Mouse (Mus musculus) NIH3T3 (cell line): Measurements from ENCODE around the gene Atp2b4.

Source experiments
- DNase-seq: peaks from one replicate; pipeline ENCODE4 v3.0.0-alpha.2; 2012; ENCODE audit warnings: low read depth

Atp2b4 gene

GRCm38 (mm10) chr1:133800948-133801393 lies at the start of gene Atp2b4:
Atp2b4 (minus strand) TSS chr1:133801041.
- DNase-seq, result peak; percentile 87

GRCm38 (mm10) chr1:133844734-133845133 lies 43.9 kb upstream of the Atp2b4 start:
- no peak for DNase-seq

GRCm38 (mm10) chr1:133843900-133844299 lies 43.1 kb upstream of the Atp2b4 start:
- DNase-seq, result no peak

GRCm38 (mm10) chr1:133843370-133843769 lies 42.5 kb upstream of the Atp2b4 start:
- peak; percentile 58 for DNase-seq

GRCm38 (mm10) chr1:133842074-133842725 lies 41.4 kb upstream of the Atp2b4 start:
- DNase-seq, result no peak

- DNase-seq, result no peak
These were observed 40.5 kb upstream of the Atp2b4 start for GRCm38 (mm10) chr1:133841171-133841926.

GRCm38 (mm10) chr1:133840530-133840929 lies 39.7 kb upstream of the Atp2b4 start:
- DNase-seq, result no peak

GRCm38 (mm10) chr1:133834309-133834708 lies 33.5 kb upstream of the Atp2b4 start:
- DNase-seq, result peak; percentile 79

- DNase-seq, result peak; percentile 24
These were observed 31.9 kb upstream of the Atp2b4 start for GRCm38 (mm10) chr1:133832781-133833180.

GRCm38 (mm10) chr1:133826193-133826592 lies 25.4 kb upstream of the Atp2b4 start:
- no peak for DNase-seq

- no peak for DNase-seq
These were observed 24.7 kb upstream of the Atp2b4 start for GRCm38 (mm10) chr1:133825543-133825942.

- DNase-seq, result no peak
These were observed 24.3 kb upstream of the Atp2b4 start for GRCm38 (mm10) chr1:133825140-133825539.

- no peak for DNase-seq
These were observed 20.3 kb upstream of the Atp2b4 start for GRCm38 (mm10) chr1:133821144-133821543.

- no peak for DNase-seq
These were observed 19.3 kb upstream of the Atp2b4 start for GRCm38 (mm10) chr1:133820100-133820499.

GRCm38 (mm10) chr1:133818531-133818930 lies 17.7 kb upstream of the Atp2b4 start:
- no peak for DNase-seq

GRCm38 (mm10) chr1:133815747-133816491 lies 15.1 kb upstream of the Atp2b4 start:
- DNase-seq, result peak; percentile 72

GRCm38 (mm10) chr1:133809376-133809775 lies 8.5 kb upstream of the Atp2b4 start:
- DNase-seq, result no peak

- DNase-seq, result no peak
These were observed 7.2 kb upstream of the Atp2b4 start for GRCm38 (mm10) chr1:133808020-133808419.

- DNase-seq, result no peak
These were observed 902 bp upstream of the Atp2b4 start for GRCm38 (mm10) chr1:133801743-133802142.

- DNase-seq, result no peak
These were observed 329 bp downstream of the Atp2b4 start for GRCm38 (mm10) chr1:133800512-133800911.

- DNase-seq, result peak; percentile 26
These were observed 975 bp downstream of the Atp2b4 start for GRCm38 (mm10) chr1:133799686-133800445.
